In the genomic region with DNA sequence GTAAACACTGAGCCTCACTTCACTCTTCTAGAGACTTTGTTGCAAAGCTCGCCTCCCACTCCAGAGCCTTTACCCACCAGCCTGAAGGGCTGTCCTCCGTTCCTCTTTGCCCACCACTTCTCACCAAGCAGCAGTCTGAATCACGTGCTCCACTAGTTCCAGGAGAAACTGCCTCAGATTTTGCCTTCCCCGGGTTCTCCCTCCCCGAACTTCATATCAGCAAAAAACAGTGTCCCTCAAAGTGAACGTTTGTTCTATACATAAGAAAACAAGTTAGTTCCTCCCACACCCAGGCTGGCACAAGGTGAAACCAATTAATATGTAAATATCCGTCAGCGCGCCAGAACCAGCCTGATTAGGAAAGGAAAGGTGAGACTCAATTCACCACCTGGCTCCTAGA, we compare ENCODE assay signal across 14 mouse cellular contexts. TPM values are rescaled to one million over a fixed set of nuclear protein-coding genes. Genes with fewer than 3 reads are reported as not detected.
DNase-seq lines count a peak whose midpoint lies in the region; ATAC-seq lines count a peak whose summit lies in the region.
"Had no signal": no experiment of that assay in that cellular context is flagged by ENCODE, and none has a peak within 500 bp of the region (broad histone marks: within the 10 kb centered on the region; RNA-seq: fewer than 3 reads in every experiment).

No protein-coding gene starts in this region.

- WGBS in kidney, embryonic 15.5 days = 11% methylated on average over 9 of the region's 9 CpGs
- WGBS in liver, embryonic 13.5 days (ENCODE audit: insufficient replicate concordance) = 8% methylated on average over 9 of the region's 9 CpGs

- H3K9me3 ChIP-seq in kidney, embryonic 15.5 days (replicated peaks) = no peaks in the 10 kb centered on the region
- no peaks in the 10 kb centered on the region for H3K9me3 ChIP-seq in liver, embryonic 13.5 days (replicated peaks)
- H3K9me3 ChIP-seq: embryonic facial prominence, embryonic 13.5 days; midbrain, embryonic 12.5 days had no signal

- no peak overlapping the region for H3K27ac ChIP-seq in kidney, embryonic 15.5 days
- H3K27ac ChIP-seq in liver, embryonic 13.5 days = no peak overlapping the region
- H3K27ac ChIP-seq: embryonic facial prominence, embryonic 13.5 days; midbrain, embryonic 12.5 days had no signal

- H3K4me2 ChIP-seq in kidney, embryonic 15.5 days = peak overlapping the region; percentile 87
- peak overlapping the region; percentile 76 for H3K4me2 ChIP-seq in liver, embryonic 13.5 days

- peak overlapping the region; percentile 56 for H3K4me3 ChIP-seq in kidney, embryonic 15.5 days (replicated peaks)
- no peak overlapping the region for H3K4me3 ChIP-seq in liver, embryonic 13.5 days (replicated peaks)

- no peak overlapping the region for H3K9ac ChIP-seq in kidney, embryonic 15.5 days
- H3K9ac ChIP-seq in liver, embryonic 13.5 days = no peak overlapping the region
- H3K9ac ChIP-seq: embryonic facial prominence, embryonic 13.5 days; midbrain, embryonic 12.5 days had no signal

- H3K27me3 ChIP-seq in kidney, embryonic 15.5 days = peaks cover 32% of the 10 kb centered on the region
- H3K27me3 ChIP-seq in liver, embryonic 13.5 days = peaks cover 63% of the 10 kb centered on the region

- no peaks in the 10 kb centered on the region for H3K36me3 ChIP-seq in kidney, embryonic 15.5 days
- H3K36me3 ChIP-seq in liver, embryonic 13.5 days = no peaks in the 10 kb centered on the region
- H3K36me3 ChIP-seq: embryonic facial prominence, embryonic 13.5 days; midbrain, embryonic 12.5 days had no signal

- ATAC-seq in kidney, embryonic 15.5 days (replicated peaks; ENCODE audit: low FRiP score) = no peak
- ATAC-seq in liver, embryonic 13.5 days (ENCODE audit: low read depth) = no peak
- ATAC-seq: forebrain, embryonic 16.5 days had no signal

- no peak for DNase-seq in kidney, postnatal 10 days
- DNase-seq in ES-CJ7 (ENCODE audit: low read depth, low spot score) (peak; percentile 57), R1 (ENCODE audit: low read depth, low spot score) (peak; percentile 60)
- no peak for DNase-seq in liver, embryonic 13.5 days
- DNase-seq in adrenal gland, postnatal 14 days = no peak
- no peak for DNase-seq in neural tube, embryonic 10.5 days (ENCODE audit: extremely low spot score, low spot score)
- no peak for DNase-seq in spleen, adult 12 weeks (ENCODE audit: low spot score)
- DNase-seq: adrenal gland, postnatal 10 days; cerebellum, adult 18-20 months; thymus, postnatal 25 days had no signal

- H3K4me1 ChIP-seq in kidney, embryonic 15.5 days = peaks cover 49% of the 10 kb centered on the region
- peaks cover 49% of the 10 kb centered on the region for H3K4me1 ChIP-seq in liver, embryonic 13.5 days (replicated peaks)

RNA-seq across cellular contexts. Expression of gene Smagp, which starts 1.5 kb away (rescaled TPM):
- polyA plus RNA-seq in kidney, embryonic 15.5 days (2015; fragmentation: Nextera tagmentation; extraction: Ambion mirVana) = 30.0 and 33.1 TPM in 2 replicates
- polyA plus RNA-seq in liver, embryonic 13.5 days (2015; fragmentation: Nextera tagmentation; extraction: Ambion mirVana) = 7.7 and 7.9 TPM in 2 replicates
- 45.7 and 50.1 TPM in 2 replicates for total RNA-seq in adrenal gland, postnatal 14 days (2021)

RNA-seq across cellular contexts. Expression of gene Dazap2, which starts 20.1 kb away (rescaled TPM):
- 237 and 241 TPM in 2 replicates for polyA plus RNA-seq in kidney, embryonic 15.5 days (2015; fragmentation: Nextera tagmentation; extraction: Ambion mirVana)
- 141 and 173 TPM in 2 replicates for polyA plus RNA-seq in liver, embryonic 13.5 days (2015; fragmentation: Nextera tagmentation; extraction: Ambion mirVana)
- 208 and 209 TPM in 2 replicates for total RNA-seq in adrenal gland, postnatal 14 days (2021)

RNA-seq across cellular contexts. Expression of gene Bin2, which starts 34.1 kb away (rescaled TPM):
- polyA plus RNA-seq in kidney, embryonic 15.5 days (2015; fragmentation: Nextera tagmentation; extraction: Ambion mirVana) = 2.6 and 3.2 TPM in 2 replicates
- polyA plus RNA-seq in liver, embryonic 13.5 days (2015; fragmentation: Nextera tagmentation; extraction: Ambion mirVana) = 19.7 and 25.7 TPM in 2 replicates
- 3.6 and 14.8 TPM in 2 replicates for total RNA-seq in adrenal gland, postnatal 14 days (2021)

RNA-seq across cellular contexts. Expression of gene Pou6f1, which starts 35.5 kb away (rescaled TPM):
- 8.4 and 9.1 TPM in 2 replicates for polyA plus RNA-seq in kidney, embryonic 15.5 days (2015; fragmentation: Nextera tagmentation; extraction: Ambion mirVana)
- 0.10 and 0.23 TPM in 2 replicates for polyA plus RNA-seq in liver, embryonic 13.5 days (2015; fragmentation: Nextera tagmentation; extraction: Ambion mirVana)
- total RNA-seq in adrenal gland, postnatal 14 days (2021) = 17.2 and 17.8 TPM in 2 replicates

RNA-seq across cellular contexts. Expression of gene Cela1, which starts 52.5 kb away (rescaled TPM):
- 16.5 and 18.3 TPM in 2 replicates for polyA plus RNA-seq in kidney, embryonic 15.5 days (2015; fragmentation: Nextera tagmentation; extraction: Ambion mirVana)
- polyA plus RNA-seq in liver, embryonic 13.5 days (2015; fragmentation: Nextera tagmentation; extraction: Ambion mirVana) = 8.2 and 11.8 TPM in 2 replicates
- 26.1 and 32.9 TPM in 2 replicates for total RNA-seq in adrenal gland, postnatal 14 days (2021)

Comparison
In these comparisons a context has a peak if more than half of its experiments do, and no peak if none do; other contexts are left out.
1. DNase-seq: peak in ES-CJ7 (single experiment) and R1 (single experiment); none in kidney, postnatal 10 days (single experiment), liver, embryonic 13.5 days (single experiment), adrenal gland, postnatal 14 days (single experiment), neural tube, embryonic 10.5 days (single experiment) and spleen, adult 12 weeks (single experiment).